Mouse (Mus musculus): ENCODE measurements around the gene Nrbp1. TPM values are rescaled to one million over a fixed set of nuclear protein-coding genes. Genes with fewer than 3 reads are reported as not detected.

The Nrbp1 gene
- polyA plus RNA-seq (2012; rRNA removed) (161 and 181 TPM in 2 replicates), polyA plus RNA-seq (2014; fragmentation: Nextera tagmentation; extraction: Ambion mirVana) (157 and 166 TPM in 2 replicates)

DNA sequence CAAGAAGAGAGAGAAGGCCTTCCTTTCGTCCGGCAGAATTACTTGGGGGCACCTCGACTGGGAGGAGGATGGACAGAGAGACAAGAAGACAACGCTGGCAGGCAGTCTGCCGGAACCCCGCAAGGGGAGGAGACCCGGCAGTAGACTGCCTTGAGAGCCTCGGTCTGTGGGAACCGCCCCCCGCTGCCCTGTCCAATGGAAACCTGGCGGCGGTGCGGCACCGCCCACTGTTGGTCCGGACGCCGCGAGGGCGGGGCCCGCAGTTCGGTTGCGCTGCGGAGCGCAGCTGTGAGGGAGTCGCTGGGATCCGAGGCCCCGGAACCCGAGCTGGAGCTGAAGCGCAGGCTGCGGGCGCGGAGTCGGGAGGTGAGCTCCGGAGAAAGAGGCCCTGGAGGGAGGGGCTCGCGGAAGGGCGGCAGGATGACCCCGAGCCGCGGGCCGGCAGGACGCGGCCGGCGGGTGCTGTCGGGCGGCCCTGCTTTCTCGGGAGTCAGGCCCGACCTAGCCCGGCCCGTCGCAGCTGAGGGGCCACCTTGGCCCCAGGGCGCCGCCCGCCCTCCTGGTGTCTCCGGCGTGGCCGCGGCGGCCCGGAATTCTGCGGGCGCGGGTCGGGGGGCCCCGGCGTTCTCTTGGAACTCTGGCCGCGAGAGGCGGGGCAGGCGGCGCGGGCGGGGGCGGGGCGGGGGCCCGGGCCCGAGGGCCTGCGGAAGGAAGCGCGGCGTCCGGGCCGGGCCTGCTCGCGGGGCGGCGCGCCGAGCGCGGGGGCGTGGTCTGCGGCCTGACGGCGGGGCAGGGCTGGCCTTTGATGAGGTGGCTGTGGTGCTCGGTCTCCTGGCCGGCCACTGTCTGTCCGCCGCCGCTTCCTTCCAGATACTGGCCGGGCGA lies at the start of gene Nrbp1, which contains the start of gene Gm9970:
Gene Nrbp1, plus strand, starts transcription at position 228 of the 885 bp plus-strand sequence.
Gene Gm9970, minus strand, starts transcription at position 596 of the 885 bp plus-strand sequence.
- Histone ChIP-seq H3K9ac (ENCODE audit: low read depth, low read length, severe bottlenecking) (peak within 1 kb of the TSS; percentile 96), H3K4me2 (replicated peaks; ENCODE audit: low read depth, low read length, severe bottlenecking) (peak within 1 kb of the TSS; percentile 77), H3K27ac (replicated peaks; ENCODE audit: low read depth, low read length) (peak within 1 kb of the TSS; percentile 97), H3K36me3 (ENCODE audit: control insufficient read depth, insufficient read depth, low read length) (peaks cover 24% of the 10 kb centered on the region), H3K27me3 (ENCODE audit: control insufficient read depth, insufficient read depth, low read length) (no peaks in the 10 kb centered on the region), H3K4me1 (ENCODE audit: control insufficient read depth, insufficient read depth, low read length) (peaks cover 5% of the 10 kb centered on the region), H3K4me3 (replicated peaks; ENCODE audit: low read length) (peak within 1 kb of the TSS; percentile 99), H3K9me3 (ENCODE audit: control insufficient read depth, low read length) (no peaks in the 10 kb centered on the region)
- DNase-seq (ENCODE audit: low spot score) (peak; percentile 97), ATAC-seq (ENCODE audit: low FRiP score, low read depth) (peak; percentile 99)
- WGBS = under 1% methylated on average over 59 of the region's 103 CpGs
- TF ChIP-seq POLR2A (IDR thresholded peaks at IDR 0.05; ENCODE audit: borderline replicate concordance, extremely low read depth, insufficient read depth, insufficient read length) = peak; percentile 94

DNA sequence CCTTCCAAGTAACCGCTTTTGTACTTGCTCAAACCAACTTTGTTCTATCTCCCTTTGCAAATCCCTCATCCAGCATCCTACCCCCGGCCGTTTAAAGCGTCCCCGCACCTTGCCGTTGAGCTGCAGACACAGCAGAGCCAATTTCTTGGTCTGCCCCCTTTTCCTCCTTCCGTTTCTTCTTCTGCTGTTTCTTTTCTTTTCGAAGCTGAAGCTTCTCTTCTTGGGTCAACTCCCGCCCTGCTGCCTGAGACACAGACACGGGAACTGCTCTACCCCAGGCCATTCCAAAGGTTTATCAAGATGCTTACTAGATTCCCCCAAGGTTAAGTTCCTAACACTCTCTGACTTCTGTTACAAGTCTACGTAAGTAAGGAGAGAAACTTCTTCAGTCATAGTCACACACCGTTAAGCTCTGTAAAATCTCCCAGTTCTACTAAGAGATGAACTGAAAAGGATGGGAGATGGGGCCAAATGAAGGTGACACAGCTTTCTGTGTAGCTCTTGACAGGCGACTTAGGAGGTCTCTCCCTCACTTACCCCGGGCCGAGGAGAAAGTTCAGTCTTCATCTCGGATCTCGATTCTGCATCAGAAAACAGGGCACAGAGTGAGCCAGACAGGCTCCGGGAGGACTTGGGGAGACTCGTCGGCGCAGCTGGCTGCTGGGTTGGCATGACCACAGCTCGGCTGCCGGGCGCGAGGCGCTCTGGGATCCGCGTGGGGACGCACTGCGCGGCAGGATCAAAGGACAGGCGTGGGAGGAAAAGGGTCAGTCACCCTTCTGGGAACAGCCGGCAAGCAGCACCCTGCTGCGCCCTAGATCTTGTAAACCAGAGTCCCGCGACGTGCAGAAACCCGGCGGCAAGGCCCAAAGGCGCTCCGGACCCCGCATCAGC lies 48.4 kb upstream of the Nrbp1 start:
- Histone ChIP-seq H3K27ac (replicated peaks; ENCODE audit: low read depth, low read length) (peak overlapping the region; percentile 53), H3K9ac (ENCODE audit: low read depth, low read length, severe bottlenecking) (peak overlapping the region; percentile 92), H3K27me3 (ENCODE audit: control insufficient read depth, insufficient read depth, low read length) (no peaks in the 10 kb centered on the region), H3K36me3 (ENCODE audit: control insufficient read depth, insufficient read depth, low read length) (peaks cover 70% of the 10 kb centered on the region), H3K4me1 (ENCODE audit: control insufficient read depth, insufficient read depth, low read length) (peaks cover 16% of the 10 kb centered on the region), H3K4me2 (replicated peaks; ENCODE audit: low read depth, low read length, severe bottlenecking) (peak overlapping the region; percentile 75), H3K4me3 (replicated peaks; ENCODE audit: low read length) (peak overlapping the region; percentile 91), H3K9me3 (ENCODE audit: control insufficient read depth, low read length) (no peaks in the 10 kb centered on the region)
- WGBS = 15% methylated on average over 37 of the region's 42 CpGs
- DNase-seq (ENCODE audit: low spot score) = no peak
- 0 out of 2 replicates have a peak, but pooled peaks have one; percentile 41 for TF ChIP-seq POLR2A (IDR thresholded peaks at IDR 0.05; ENCODE audit: borderline replicate concordance, extremely low read depth, insufficient read depth, insufficient read length)
- ATAC-seq (ENCODE audit: low FRiP score, low read depth) = peak; percentile 27; the same call in 1 of the 2 replicates

- no peaks in the 10 kb centered on the region for H3K9me3 ChIP-seq (ENCODE audit: control insufficient read depth, low read length)
- ATAC-seq (ENCODE audit: low FRiP score, low read depth) (peak; percentile 97), DNase-seq (ENCODE audit: low spot score) (peak; percentile 99)
- peak within 1 kb of the TSS; percentile 92 for H3K9ac ChIP-seq (ENCODE audit: low read depth, low read length, severe bottlenecking)
- peaks cover 70% of the 10 kb centered on the region for H3K36me3 ChIP-seq (ENCODE audit: control insufficient read depth, insufficient read depth, low read length)
- no peaks in the 10 kb centered on the region for H3K27me3 ChIP-seq (ENCODE audit: control insufficient read depth, insufficient read depth, low read length)
- H3K4me2 ChIP-seq (replicated peaks; ENCODE audit: low read depth, low read length, severe bottlenecking) = peak within 1 kb of the TSS; percentile 91
- peaks cover 16% of the 10 kb centered on the region for H3K4me1 ChIP-seq (ENCODE audit: control insufficient read depth, insufficient read depth, low read length)
- peak within 1 kb of the TSS; percentile 91 for H3K4me3 ChIP-seq (replicated peaks; ENCODE audit: low read length)
- H3K27ac ChIP-seq (replicated peaks; ENCODE audit: low read depth, low read length) = peak within 1 kb of the TSS; percentile 82
- 0 out of 2 replicates have a peak, but pooled peaks have one; percentile 20 for TF ChIP-seq POLR2A (IDR thresholded peaks at IDR 0.05; ENCODE audit: borderline replicate concordance, extremely low read depth, insufficient read depth, insufficient read length)
- under 1% methylated on average over 48 of the region's 48 CpGs for WGBS
These were observed 47.6 kb upstream of the Nrbp1 start, which contains the start of the genes Snx17 and Eif2b4 for GRCm38 (mm10) chr5:31192939-31193630. Gene Snx17, plus strand, starts transcription at chr5:31193227. Gene Eif2b4, minus strand, starts transcription at chr5:31193430.

- WGBS = 12% methylated on average over 25 of the region's 25 CpGs
- DNase-seq (ENCODE audit: low spot score) = no peak
- Histone ChIP-seq H3K4me1 (ENCODE audit: control insufficient read depth, insufficient read depth, low read length) (peaks cover 16% of the 10 kb centered on the region), H3K4me2 (replicated peaks; ENCODE audit: low read depth, low read length, severe bottlenecking) (peak overlapping the region; percentile 91), H3K9me3 (ENCODE audit: control insufficient read depth, low read length) (no peaks in the 10 kb centered on the region), H3K9ac (ENCODE audit: low read depth, low read length, severe bottlenecking) (peak overlapping the region; percentile 92), H3K36me3 (ENCODE audit: control insufficient read depth, insufficient read depth, low read length) (peaks cover 70% of the 10 kb centered on the region), H3K27me3 (ENCODE audit: control insufficient read depth, insufficient read depth, low read length) (no peaks in the 10 kb centered on the region), H3K27ac (replicated peaks; ENCODE audit: low read depth, low read length) (peak overlapping the region; percentile 82), H3K4me3 (replicated peaks; ENCODE audit: low read length) (peak overlapping the region; percentile 91)
- ATAC-seq (ENCODE audit: low FRiP score, low read depth) = 0 out of 2 replicates have a peak, but pooled peaks have one; percentile 0
- TF ChIP-seq POLR2A (IDR thresholded peaks at IDR 0.05; ENCODE audit: borderline replicate concordance, extremely low read depth, insufficient read depth, insufficient read length) = no peak
These were observed 46.9 kb upstream of the Nrbp1 start for GRCm38 (mm10) chr5:31193631-31194281.

All from limb, embryonic 14.5 days (tissue).